Mouse (Mus musculus): Measurements from ENCODE around the gene Zbtb4.

Gene Zbtb4

GRCm38 (mm10) chr11:69799394-69800137 is 33.9 kb downstream of the Zbtb4 start:
- intact Hi-C loops (cut with DNase I), result loop anchor here (5.0 kb wide), 2 partner anchors 32 to 38 kb away; partner anchors contain the start of genes Nlgn2, Tmem256 and Zbtb4

GRCm38 (mm10) chr11:69800138-69800391 is 34.4 kb downstream of the Zbtb4 start:
- intact Hi-C loops (cut with DNase I), result loop anchor here (5.0 kb wide), 2 partner anchors 33 to 37 kb away; partner anchors contain the start of genes Nlgn2, Tmem256 and Zbtb4

- intact Hi-C loops (cut with DNase I), result loop anchor here (5.0 kb wide), 2 partner anchors 33 to 37 kb away; partner anchors contain the start of genes Nlgn2, Tmem256 and Zbtb4
Observed at GRCm38 (mm10) chr11:69800392-69801197, 34.9 kb downstream of the Zbtb4 start.

GRCm38 (mm10) chr11:69801379-69801977 is 35.8 kb downstream of the Zbtb4 start, which contains the start of gene Fgf11:
Fgf11 (minus strand) TSS chr11:69801857.
- intact Hi-C loops (cut with DNase I), result loop anchor here (5.0 kb wide), 2 partner anchors 34 to 36 kb away; partner anchors contain the start of genes Nlgn2, Tmem256 and Zbtb4

GRCm38 (mm10) chr11:69802648-69803105 is 37.0 kb downstream of the Zbtb4 start:
- intact Hi-C loops (cut with DNase I), result loop anchor here (5.0 kb wide), 2 partner anchors 35 kb away; partner anchors contain the start of genes Nlgn2, Tmem256 and Zbtb4

- intact Hi-C loops (cut with DNase I), result loop anchor here (5.0 kb wide), 2 partner anchors 34 to 36 kb away; partner anchors contain the start of genes Nlgn2, Tmem256 and Zbtb4
Observed at GRCm38 (mm10) chr11:69803328-69803727, 37.6 kb downstream of the Zbtb4 start.

GRCm38 (mm10) chr11:69803786-69804651 is 38.3 kb downstream of the Zbtb4 start:
- intact Hi-C loops (cut with DNase I), result loop anchor here (5.0 kb wide), 2 partner anchors 33 to 37 kb away; partner anchors contain the start of genes Nlgn2, Tmem256 and Zbtb4

- intact Hi-C loops (cut with DNase I), result loop anchor here (5.0 kb wide), 2 partner anchors 33 to 37 kb away; partner anchors contain the start of genes Nlgn2, Tmem256 and Zbtb4
Observed at GRCm38 (mm10) chr11:69804652-69804940, 38.9 kb downstream of the Zbtb4 start.

- intact Hi-C loops (cut with DNase I), result loop anchor here (5.0 kb wide), 3 partner anchors 32 to 72 kb away; partner anchors contain the start of genes Nlgn2, Tmem256, Tmem95 and Zbtb4
Observed at GRCm38 (mm10) chr11:69804972-69805909, 39.5 kb downstream of the Zbtb4 start, which contains the start of gene Tmem102. Tmem102 (minus strand) TSS chr11:69805624.

- intact Hi-C loops (cut with DNase I), result loop anchor here (5.0 kb wide), 1 partner anchor 71 kb away; the partner anchor contains the start of gene Tmem95
Observed at GRCm38 (mm10) chr11:69806378-69806777, 40.7 kb downstream of the Zbtb4 start.

GRCm38 (mm10) chr11:69807641-69808040 is 41.9 kb downstream of the Zbtb4 start:
- intact Hi-C loops (cut with DNase I), result loop anchor here (5.0 kb wide), 1 partner anchor 70 kb away; the partner anchor contains the start of gene Tmem95

GRCm38 (mm10) chr11:69810280-69810679 is 44.6 kb downstream of the Zbtb4 start:
- intact Hi-C loops (cut with DNase I), result no loop called here

- intact Hi-C loops (cut with DNase I), result no loop called here
Observed at GRCm38 (mm10) chr11:69815155-69815554, 49.4 kb downstream of the Zbtb4 start, which contains the start of gene Gm39566. Gm39566 (minus strand) TSS chr11:69815298.

GRCm38 (mm10) chr11:69816520-69816919 is 50.8 kb downstream of the Zbtb4 start:
- intact Hi-C loops (cut with DNase I), result no loop called here

GRCm38 (mm10) chr11:69818365-69818764 is 52.7 kb downstream of the Zbtb4 start, which contains the start of gene Spem2:
Spem2 (minus strand) TSS chr11:69818465.
- intact Hi-C loops (cut with DNase I), result no loop called here

GRCm38 (mm10) chr11:69818871-69819270 is 53.2 kb downstream of the Zbtb4 start:
- intact Hi-C loops (cut with DNase I), result no loop called here

GRCm38 (mm10) chr11:69822080-69822479 is 56.4 kb downstream of the Zbtb4 start, which contains the start of gene Spem1:
Spem1 (minus strand) TSS chr11:69822180.
- intact Hi-C loops (cut with DNase I), result no loop called here

GRCm38 (mm10) chr11:69823456-69823855 is 57.7 kb downstream of the Zbtb4 start:
- intact Hi-C loops (cut with DNase I), result no loop called here

- intact Hi-C loops (cut with DNase I), result no loop called here
Observed at GRCm38 (mm10) chr11:69828832-69829231, 63.1 kb downstream of the Zbtb4 start.
